Mouse (Mus musculus) heart, postnatal 14 days (tissue): ENCODE data around the gene Hspb1. TPM values are rescaled to one million over a fixed set of nuclear protein-coding genes. Genes with fewer than 3 reads are reported as not detected.

Source experiments
- DNase-seq, 2 experiments: peaks; one replicate each; pipeline ENCODE4 v3.0.0; 2021 to 2022
- intact Hi-C: fragments of 180-260 bp; cut with DNase I; formaldehyde crosslinking; loops from one replicate; pipeline ENCODE4 v1.15.1; 2025
- total RNA-seq, 2 experiments: library from RNA; stranded (reverse); gene quantifications; 2 replicates each; pipeline ENCODE4 v1.2.3; 2021

The Hspb1 gene
- total RNA-seq, 2 experiments from 2014 or later = 271 to 306 TPM

DNA sequence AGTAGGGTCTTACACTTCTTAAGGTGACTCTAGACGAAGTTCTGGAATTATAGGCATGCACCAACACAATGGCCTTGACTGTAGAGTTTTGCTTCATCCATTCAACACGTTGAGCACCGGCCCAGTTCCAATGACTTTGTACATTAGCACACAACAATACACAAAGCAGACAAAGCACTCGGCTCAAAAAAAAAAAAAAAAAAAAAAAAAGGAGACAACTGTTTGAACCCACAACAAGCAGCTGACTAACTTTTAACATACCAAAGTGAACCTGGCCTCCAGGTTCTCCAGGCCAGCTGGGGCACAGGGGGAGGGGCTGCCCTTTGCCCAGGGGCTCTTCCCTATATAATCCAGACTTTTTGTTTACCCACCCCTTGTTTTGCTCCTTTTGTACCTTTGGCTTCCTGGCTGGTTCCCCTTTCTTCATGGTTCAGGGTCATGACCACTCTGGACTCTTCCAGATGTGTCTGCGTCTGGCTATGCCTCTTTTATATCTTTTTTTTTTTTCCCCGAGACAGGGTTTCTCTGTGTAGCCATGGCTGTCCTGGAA lies 48.0 kb downstream of the Hspb1 start:
- intact Hi-C loops = loop anchor here (2.0 kb wide), 1 partner anchor 31 kb away; no protein-coding TSS in a partner anchor

More for the DNA sequence above, 48.0 kb downstream of the Hspb1 start:
- DNase-seq = no peak

Other genes starting within 250 kb of the Hspb1 start
- gene Por, start 217.9 kb upstream of the Hspb1 start, total RNA-seq = 10 to 100 TPM; 56.2 to 57.7 TPM
- 10 to 100 TPM in 1 of 2 experiments, 1 to 10 TPM in 1; 10.0 to 10.3 TPM for gene Tmem120a, start 143.5 kb upstream of the Hspb1 start, total RNA-seq
- under 1 TPM in 1 of 2 experiments, not detected in 1; 0.34 TPM for gene Styxl1, start 109.5 kb upstream of the Hspb1 start, total RNA-seq
- 1,000 to 10,000 TPM; 1,831 to 1,920 TPM for gene Mdh2, start 109.4 kb upstream of the Hspb1 start, total RNA-seq
- under 1 TPM in 1 of 2 experiments, not detected in 1; 0.10 TPM for gene Srrm3, start 81.0 kb upstream of the Hspb1 start, total RNA-seq
- 100 to 1,000 TPM; 284 to 301 TPM for gene Ywhag, start 46.7 kb downstream of the Hspb1 start, total RNA-seq
- 1 to 10 TPM in 1 of 2 experiments, under 1 TPM in 1; 0.41 to 1.3 TPM for gene Ssc4d, start 86.6 kb downstream of the Hspb1 start, total RNA-seq
- gene Zp3, start 92.2 kb downstream of the Hspb1 start, total RNA-seq = not detected
- 1 to 10 TPM; 8.5 to 8.9 TPM for gene Dtx2, start 106.9 kb downstream of the Hspb1 start, total RNA-seq
- gene Upk3b, start 150.6 kb downstream of the Hspb1 start, total RNA-seq = 10 to 100 TPM; 24.8 to 26.5 TPM
- gene Upk3bl, start 166.6 kb downstream of the Hspb1 start, total RNA-seq = not detected
- 1 to 10 TPM; 6.6 to 8.3 TPM for gene Rasa4, start 196.0 kb downstream of the Hspb1 start, total RNA-seq
- gene Polr2j, start 228.7 kb downstream of the Hspb1 start, total RNA-seq = 10 to 100 TPM; 61.5 to 63.4 TPM
- gene Lrwd1, start 248.2 kb downstream of the Hspb1 start, total RNA-seq = 1 to 10 TPM; 6.5 to 7.0 TPM
- gene Alkbh4, start 248.2 kb downstream of the Hspb1 start, total RNA-seq = 1 to 10 TPM; 4.6 to 6.0 TPM